Mouse (Mus musculus) liver, embryonic 14.5 days (tissue): Measurements from ENCODE around the gene H2-M2. TPM values are rescaled to one million over a fixed set of nuclear protein-coding genes. Genes with fewer than 3 reads are reported as not detected.

Source experiments
- ATAC-seq: fragments of 200-750 bp; cut with Nextera tagmentation; 2 replicates; pipeline ENCODE4 v1.8.0; 2017; ENCODE audit warnings: moderate number of reproducible peaks, mild to moderate bottlenecking, moderate library complexity; ENCODE audit not compliant: insufficient read depth
- DNase-seq, 3 experiments: peaks; one replicate each; pipeline ENCODE4 v3.0.0-alpha.2; 2012 to 2013; ENCODE audit warnings: low read depth in 3 of 3, low spot score in 3 of 3
- H3K27ac ChIP-seq: fragments of 300-500 bp; sonication (generic); 2 replicates; pipeline ENCODE4 v1.5.1; 2014; ENCODE audit warnings: moderate library complexity, mild to moderate bottlenecking, control low read depth, inconsistent platforms
- H3K27me3 ChIP-seq: fragments of 300-500 bp; sonication (generic); 2 replicates; pipeline ENCODE4 v1.6.1; 2014; ENCODE audit warnings: mild to moderate bottlenecking, low read length, moderate library complexity; ENCODE audit not compliant: control insufficient read depth, insufficient read depth
- H3K36me3 ChIP-seq: fragments of 300-500 bp; sonication (generic); replicated peaks from 2 replicates; pipeline ENCODE4 v1.6.1; 2014; ENCODE audit warnings: low read depth; ENCODE audit not compliant: control insufficient read depth, insufficient read depth
- H3K4me1 ChIP-seq, 2 experiments: fragments of 200-500 bp in 1 of 2; fragments of 300-500 bp in 1 of 2; sonication (generic) in 1 of 2; replicated peaks; 2 replicates each; pipeline ENCODE4 v1.6.1; 2012 to 2014; ENCODE audit warnings: antibody characterized with exemption in 1 of 2, inconsistent platforms in 1 of 2, low read length in 1 of 2; ENCODE audit not compliant: control insufficient read depth in 2 of 2, insufficient read depth in 2 of 2
- H3K4me2 ChIP-seq: fragments of 300-500 bp; sonication (generic); 2 replicates; pipeline ENCODE4 v1.6.1; 2014; ENCODE audit warnings: low read depth, mild to moderate bottlenecking, control low read depth, moderate library complexity
- H3K4me3 ChIP-seq, 2 experiments: fragments of 200-500 bp in 1 of 2; fragments of 300-500 bp in 1 of 2; sonication (generic) in 1 of 2; 2 replicates each; pipeline ENCODE4 v1.5.1; 2012 to 2014; ENCODE audit warnings: low read depth in 2 of 2, low read length in 2 of 2, mild to moderate bottlenecking in 2 of 2, control low read depth in 1 of 2, inconsistent platforms in 1 of 2, moderate library complexity in 1 of 2; ENCODE audit not compliant: insufficient read depth in 1 of 2
- H3K9ac ChIP-seq: fragments of 300-500 bp; sonication (generic); replicated peaks from 2 replicates; pipeline ENCODE4 v1.6.1; 2014; ENCODE audit warnings: mild to moderate bottlenecking, control low read depth, moderate library complexity
- H3K9me3 ChIP-seq: fragments of 300-500 bp; sonication (generic); 2 replicates; pipeline ENCODE4 v1.6.1; 2016; ENCODE audit warnings: low read length, mixed read lengths; ENCODE audit not compliant: control insufficient read depth
- CTCF ChIP-seq: IDR thresholded peaks from 2 replicates; pipeline ENCODE4 v1.5.1; 2016; ENCODE audit warnings: antibody characterized with exemption, low read depth, control low read depth
- EP300 ChIP-seq: IDR thresholded peaks from 2 replicates; pipeline ENCODE4 v1.6.1; 2016; ENCODE audit warnings: antibody characterized with exemption, low read depth
- WGBS: fragments of 180-500 bp; shearing (Covaris S2); extraction: QIAGEN DNeasy Blood & Tissue Kit; methylation state at CpG from one replicate; pipeline ENCODE4 v1.1.7; 2014; ENCODE audit not compliant: insufficient replicate concordance; 5-methylcytosine and 5-hydroxymethylcytosine counted together
- polyA plus RNA-seq, 2 experiments: library from polyadenylated mRNA; depleted of rRNA in 1 of 2; stranded (reverse) in 1 of 2; unstranded in 1 of 2; fragments of >200 nt; fragmentation: Nextera tagmentation in 1 of 2; extraction: Ambion mirVana in 1 of 2; gene quantifications; 2 replicates each; pipeline versions ENCODE4 v1.2.1 to v1.2.3; 2012 to 2014

H2-M2 gene
- polyA plus RNA-seq, 2 experiments: not detected

DNA sequence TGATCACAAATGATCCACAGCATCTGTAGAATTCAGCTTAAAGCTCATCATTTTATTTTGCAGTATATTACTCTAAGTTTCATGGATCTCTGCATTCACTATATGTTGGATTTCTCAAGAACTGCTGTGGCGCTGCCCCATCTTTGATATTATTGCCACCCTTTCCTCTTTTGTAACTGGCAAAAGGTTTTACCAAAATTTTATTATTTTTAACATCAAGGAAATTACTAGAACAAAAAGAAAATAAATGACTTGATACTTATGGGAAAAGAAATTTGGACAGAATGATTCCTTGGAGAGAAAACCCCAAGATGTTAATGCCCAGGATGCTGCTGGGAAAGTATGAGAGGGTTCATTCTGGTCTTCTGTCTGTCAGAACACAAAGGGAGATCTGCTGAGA is 24.7 kb downstream of the H2-M2 start, which contains the start of gene Olfr109:
Gene Olfr109, plus strand, starts transcription at position 301 of the 400 bp plus-strand sequence.
- Histone ChIP-seq H3K4me3 (no peak within 1 kb of the TSS), H3K36me3 (no peaks in the 10 kb centered on the region), H3K27me3 (no peaks in the 10 kb centered on the region), H3K4me1 (no peaks in the 10 kb centered on the region), H3K27ac (no peak within 1 kb of the TSS), H3K4me2 (no peak within 1 kb of the TSS), H3K9ac (no peak within 1 kb of the TSS), H3K9me3 (no peaks in the 10 kb centered on the region)
- WGBS: 53% methylated on average over 1 of the region's 1 CpGs
- ATAC-seq: no peak
- no peak for DNase-seq
- TF ChIP-seq CTCF (no peak), EP300 (no peak)

DNA sequence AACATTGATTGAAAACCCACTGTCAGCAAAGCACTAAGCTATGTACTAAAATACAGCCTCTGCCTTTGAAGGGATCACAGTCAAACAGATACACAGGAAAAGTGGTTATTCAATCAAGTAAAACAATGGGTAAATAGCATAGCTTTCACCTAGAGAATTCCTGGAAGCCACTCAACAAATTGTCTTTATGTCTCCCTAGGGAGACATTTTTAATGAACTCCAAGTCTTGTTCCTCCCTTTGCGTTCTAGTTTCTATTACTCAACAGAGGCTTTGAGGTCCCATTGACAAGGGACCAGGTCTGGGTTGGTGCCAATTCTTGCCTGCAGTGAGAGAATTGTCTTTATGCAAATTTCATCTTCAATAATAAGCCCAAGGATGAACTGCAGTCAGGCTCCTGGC is 38.2 kb downstream of the H2-M2 start, which contains the start of gene Olfr108:
Gene Olfr108, plus strand, starts transcription at position 301 of the 400 bp plus-strand sequence.
- Histone ChIP-seq H3K27me3 (no peaks in the 10 kb centered on the region), H3K4me3 (no peak within 1 kb of the TSS), H3K4me2 (no peak within 1 kb of the TSS), H3K27ac (no peak within 1 kb of the TSS), H3K36me3 (no peaks in the 10 kb centered on the region), H3K4me1 (no peaks in the 10 kb centered on the region), H3K9me3 (no peaks in the 10 kb centered on the region), H3K9ac (no peak within 1 kb of the TSS)
- DNase-seq (no peak), ATAC-seq (no peak)
- WGBS: 54% methylated on average over 1 of the region's 1 CpGs
- TF ChIP-seq EP300 (no peak), CTCF (no peak)

Other genes with a start within 250 kb of the H2-M2 start
- gene Olfr97, start 246.2 kb downstream of the H2-M2 start, polyA plus RNA-seq (2012; rRNA removed): not detected in 2 replicates
- not detected in 2 replicates for gene Olfr97, start 246.2 kb downstream of the H2-M2 start, polyA plus RNA-seq (2014; fragmentation: Nextera tagmentation; extraction: Ambion mirVana)
- not detected in 2 replicates for gene Olfr98, start 219.8 kb downstream of the H2-M2 start, polyA plus RNA-seq (2012; rRNA removed)
- gene Olfr98, start 219.8 kb downstream of the H2-M2 start, polyA plus RNA-seq (2014; fragmentation: Nextera tagmentation; extraction: Ambion mirVana): not detected in 2 replicates
- gene H2-M3, start 213.3 kb downstream of the H2-M2 start, polyA plus RNA-seq (2012; rRNA removed): 0.67 and 0.76 TPM in 2 replicates
- gene H2-M3, start 213.3 kb downstream of the H2-M2 start, polyA plus RNA-seq (2014; fragmentation: Nextera tagmentation; extraction: Ambion mirVana): 1.3 and 1.5 TPM in 2 replicates
- gene Olfr99, start 200.1 kb downstream of the H2-M2 start, polyA plus RNA-seq (2012; rRNA removed): not detected in 2 replicates
- not detected in 2 replicates for gene Olfr99, start 200.1 kb downstream of the H2-M2 start, polyA plus RNA-seq (2014; fragmentation: Nextera tagmentation; extraction: Ambion mirVana)
- gene Olfr101, start 179.2 kb downstream of the H2-M2 start, polyA plus RNA-seq (2012; rRNA removed): not detected in 2 replicates
- gene Olfr101, start 179.2 kb downstream of the H2-M2 start, polyA plus RNA-seq (2014; fragmentation: Nextera tagmentation; extraction: Ambion mirVana): not detected in 2 replicates
- gene Olfr102, start 166.5 kb downstream of the H2-M2 start, polyA plus RNA-seq (2012; rRNA removed): not detected in 2 replicates
- gene Olfr102, start 166.5 kb downstream of the H2-M2 start, polyA plus RNA-seq (2014; fragmentation: Nextera tagmentation; extraction: Ambion mirVana): not detected in 2 replicates
- not detected in 2 replicates for gene Olfr103, start 143.9 kb downstream of the H2-M2 start, polyA plus RNA-seq (2012; rRNA removed)
- not detected in 2 replicates for gene Olfr103, start 143.9 kb downstream of the H2-M2 start, polyA plus RNA-seq (2014; fragmentation: Nextera tagmentation; extraction: Ambion mirVana)
- not detected in 2 replicates for gene Olfr104-ps, start 124.0 kb downstream of the H2-M2 start, polyA plus RNA-seq (2012; rRNA removed)
- not detected in 2 replicates for gene Olfr104-ps, start 124.0 kb downstream of the H2-M2 start, polyA plus RNA-seq (2014; fragmentation: Nextera tagmentation; extraction: Ambion mirVana)
- gene Olfr105-ps, start 104.5 kb downstream of the H2-M2 start, polyA plus RNA-seq (2012; rRNA removed): not detected in 2 replicates
- not detected in 2 replicates for gene Olfr105-ps, start 104.5 kb downstream of the H2-M2 start, polyA plus RNA-seq (2014; fragmentation: Nextera tagmentation; extraction: Ambion mirVana)
- gene Olfr106-ps, start 93.2 kb downstream of the H2-M2 start, polyA plus RNA-seq (2012; rRNA removed): not detected in 2 replicates
- gene Olfr106-ps, start 93.2 kb downstream of the H2-M2 start, polyA plus RNA-seq (2014; fragmentation: Nextera tagmentation; extraction: Ambion mirVana): not detected in 2 replicates
- not detected in 2 replicates for gene Olfr107, start 84.3 kb downstream of the H2-M2 start, polyA plus RNA-seq (2012; rRNA removed)
- not detected in 2 replicates for gene Olfr107, start 84.3 kb downstream of the H2-M2 start, polyA plus RNA-seq (2014; fragmentation: Nextera tagmentation; extraction: Ambion mirVana)
- gene Olfr108, start 38.1 kb downstream of the H2-M2 start, polyA plus RNA-seq (2012; rRNA removed): not detected in 2 replicates
- gene Olfr108, start 38.1 kb downstream of the H2-M2 start, polyA plus RNA-seq (2014; fragmentation: Nextera tagmentation; extraction: Ambion mirVana): not detected in 2 replicates
- gene Olfr109, start 24.6 kb downstream of the H2-M2 start, polyA plus RNA-seq (2012; rRNA removed): not detected in 2 replicates
- not detected in 2 replicates for gene Olfr109, start 24.6 kb downstream of the H2-M2 start, polyA plus RNA-seq (2014; fragmentation: Nextera tagmentation; extraction: Ambion mirVana)
- gene Olfr110, start 8.9 kb upstream of the H2-M2 start, polyA plus RNA-seq (2012; rRNA removed): 0.02 TPM in 1 of 2 replicates, not detected in the other
- not detected in 2 replicates for gene Olfr110, start 8.9 kb upstream of the H2-M2 start, polyA plus RNA-seq (2014; fragmentation: Nextera tagmentation; extraction: Ambion mirVana)
- 0.03 and 0.04 TPM in 2 replicates for gene Olfr111, start 24.5 kb upstream of the H2-M2 start, polyA plus RNA-seq (2012; rRNA removed)
- 0.13 TPM in 1 of 2 replicates, not detected in the other for gene Olfr111, start 24.5 kb upstream of the H2-M2 start, polyA plus RNA-seq (2014; fragmentation: Nextera tagmentation; extraction: Ambion mirVana)
- not detected in 2 replicates for gene Olfr112, start 85.9 kb upstream of the H2-M2 start, polyA plus RNA-seq (2012; rRNA removed)
- gene Olfr112, start 85.9 kb upstream of the H2-M2 start, polyA plus RNA-seq (2014; fragmentation: Nextera tagmentation; extraction: Ambion mirVana): not detected in 2 replicates
- not detected in 2 replicates for gene Olfr113, start 94.1 kb upstream of the H2-M2 start, polyA plus RNA-seq (2012; rRNA removed)
- not detected in 2 replicates for gene Olfr113, start 94.1 kb upstream of the H2-M2 start, polyA plus RNA-seq (2014; fragmentation: Nextera tagmentation; extraction: Ambion mirVana)
- not detected in 2 replicates for gene Olfr114, start 109.2 kb upstream of the H2-M2 start, polyA plus RNA-seq (2012; rRNA removed)
- gene Olfr114, start 109.2 kb upstream of the H2-M2 start, polyA plus RNA-seq (2014; fragmentation: Nextera tagmentation; extraction: Ambion mirVana): not detected in 2 replicates
- not detected in 2 replicates for gene Olfr115, start 143.6 kb upstream of the H2-M2 start, polyA plus RNA-seq (2012; rRNA removed)
- not detected in 2 replicates for gene Olfr115, start 143.6 kb upstream of the H2-M2 start, polyA plus RNA-seq (2014; fragmentation: Nextera tagmentation; extraction: Ambion mirVana)
- not detected in 2 replicates for gene Olfr116, start 143.6 kb upstream of the H2-M2 start, polyA plus RNA-seq (2012; rRNA removed)
- not detected in 2 replicates for gene Olfr116, start 143.6 kb upstream of the H2-M2 start, polyA plus RNA-seq (2014; fragmentation: Nextera tagmentation; extraction: Ambion mirVana)
- gene Olfr117, start 180.2 kb upstream of the H2-M2 start, polyA plus RNA-seq (2012; rRNA removed): not detected in 2 replicates
- gene Olfr117, start 180.2 kb upstream of the H2-M2 start, polyA plus RNA-seq (2014; fragmentation: Nextera tagmentation; extraction: Ambion mirVana): not detected in 2 replicates
- gene Olfr118, start 183.4 kb upstream of the H2-M2 start, polyA plus RNA-seq (2012; rRNA removed): not detected in 2 replicates
- gene Olfr118, start 183.4 kb upstream of the H2-M2 start, polyA plus RNA-seq (2014; fragmentation: Nextera tagmentation; extraction: Ambion mirVana): not detected in 2 replicates
- gene Olfr119, start 213.0 kb upstream of the H2-M2 start, polyA plus RNA-seq (2012; rRNA removed): not detected in 2 replicates
- gene Olfr119, start 213.0 kb upstream of the H2-M2 start, polyA plus RNA-seq (2014; fragmentation: Nextera tagmentation; extraction: Ambion mirVana): not detected in 2 replicates
- not detected in 2 replicates for gene Olfr120, start 238.3 kb upstream of the H2-M2 start, polyA plus RNA-seq (2012; rRNA removed)
- not detected in 2 replicates for gene Olfr120, start 238.3 kb upstream of the H2-M2 start, polyA plus RNA-seq (2014; fragmentation: Nextera tagmentation; extraction: Ambion mirVana)